Mouse (Mus musculus): ENCODE data around the gene Ranbp1. TPM values are rescaled to one million over a fixed set of nuclear protein-coding genes. Genes with fewer than 3 reads are reported as not detected.

The Ranbp1 gene
- total and polyA plus RNA-seq, 3 experiments: 605 to 1,263 (median 1,124) TPM

- Histone ChIP-seq H3K36me3 (replicated peaks in 1 of 2; ENCODE audit: control insufficient read depth in 1 of 2, insufficient read depth in 1 of 2, low read length in 1 of 2) (peaks cover 25 to 46% of the 10 kb centered on the region in 2 experiments), H3K27me3 (replicated peaks) (no peaks in the 10 kb centered on the region), H3K79me2 (replicated peaks; ENCODE audit: control insufficient read depth, extremely low read depth, insufficient read depth, poor library complexity, severe bottlenecking) (no peaks in the 10 kb centered on the region), H3K27ac (ENCODE audit: insufficient read depth, low read depth) (no peak overlapping the region), H3K4me3 (replicated peaks in 1 of 3; ENCODE audit: low read depth in 2 of 3, low read length in 2 of 3, poor library complexity in 1 of 3) (peak overlapping the region; percentile 61 to 79 (median 62)), H3K4me1 (ENCODE audit: control insufficient read depth in 1 of 2, insufficient read depth in 2 of 2) (peaks cover 16 to 52% of the 10 kb centered on the region in 2 experiments), H3K4me2 (ENCODE audit: insufficient read depth, low read depth, poor library complexity, severe bottlenecking) (peak overlapping the region; percentile 45), H3K9ac (ENCODE audit: insufficient read depth, low read depth) (peak overlapping the region; percentile 84), H3K9me3 (replicated peaks; ENCODE audit: low read length) (no peaks in the 10 kb centered on the region)
- DNase-seq (ENCODE audit: extremely low read depth): no peak
- in situ Hi-C loops (cut with MboI; ENCODE audit: low pct_ligation_motif_present, low pct_unique_long_range_greater_than_20kb, low sequenced_read_pairs): no loop called here
- dilution Hi-C loops (cut with MboI; ENCODE audit: extremely low pct_ligation_motif_present, extremely low pct_unique_long_range_greater_than_20kb, low sequenced_read_pairs): no loop called here
- TF ChIP-seq JUND (conservative IDR thresholded peaks at IDR 0.05; ENCODE audit: low read depth, low read length) (no peak), POLR2A (IDR thresholded peaks at IDR 0.05; ENCODE audit: low read depth, low read length) (peak; percentile 37; the same call in 1 of the 2 replicates), PAX5 (IDR thresholded peaks at IDR 0.05; ENCODE audit: low read length) (no peak), SIN3A (IDR thresholded peaks at IDR 0.05; ENCODE audit: low read length) (peak; percentile 65; the same call in 1 of the 2 replicates), CHD2 (IDR thresholded peaks at IDR 0.05; ENCODE audit: low read length) (0 out of 2 replicates have a peak, but pooled peaks have one; percentile 22), NRF1 (IDR thresholded peaks at IDR 0.05; ENCODE audit: low read depth, low read length) (peak; percentile 85), SMC3 (IDR thresholded peaks at IDR 0.05; ENCODE audit: low read depth, low read length) (no peak), MEF2A (IDR thresholded peaks at IDR 0.05; ENCODE audit: borderline replicate concordance, low read depth, low read length) (no peak), POLR2AphosphoS2 (IDR thresholded peaks at IDR 0.05; ENCODE audit: low read depth, low read length) (peak; percentile 67; the same call in 1 of the 2 replicates), CTCF (conservative IDR thresholded peaks at IDR 0.05 in 1 of 2, IDR thresholded peaks at IDR 0.05 in 1 of 2; ENCODE audit: low read depth in 2 of 2, low read length in 2 of 2) (no peak), MYC (IDR thresholded peaks at IDR 0.05; ENCODE audit: low read depth, low read length) (no peak), MAX (IDR thresholded peaks at IDR 0.05; ENCODE audit: low read length) (peak; percentile 66), HCFC1 (IDR thresholded peaks at IDR 0.05; ENCODE audit: low read depth, low read length) (peak; percentile 22), ELF1 (IDR thresholded peaks at IDR 0.05; ENCODE audit: low read depth, low read length) (0 out of 2 replicates have a peak, but pooled peaks have one; percentile 2), TBP (conservative IDR thresholded peaks at IDR 0.05; ENCODE audit: low read depth, low read length) (no peak), MXI1 (IDR thresholded peaks at IDR 0.05; ENCODE audit: low read depth, low read length) (0 out of 2 replicates have a peak, but pooled peaks have one; percentile 15), UBTF (IDR thresholded peaks at IDR 0.05; ENCODE audit: low read depth, low read length) (no peak), RCOR1 (conservative IDR thresholded peaks at IDR 0.05; ENCODE audit: low read depth, low read length) (0 out of 2 replicates have a peak, but pooled peaks have one; percentile 29)
Observed at GRCm38 (mm10) chr16:18235389-18236065, 13.0 kb downstream of the Ranbp1 start.

DNA sequence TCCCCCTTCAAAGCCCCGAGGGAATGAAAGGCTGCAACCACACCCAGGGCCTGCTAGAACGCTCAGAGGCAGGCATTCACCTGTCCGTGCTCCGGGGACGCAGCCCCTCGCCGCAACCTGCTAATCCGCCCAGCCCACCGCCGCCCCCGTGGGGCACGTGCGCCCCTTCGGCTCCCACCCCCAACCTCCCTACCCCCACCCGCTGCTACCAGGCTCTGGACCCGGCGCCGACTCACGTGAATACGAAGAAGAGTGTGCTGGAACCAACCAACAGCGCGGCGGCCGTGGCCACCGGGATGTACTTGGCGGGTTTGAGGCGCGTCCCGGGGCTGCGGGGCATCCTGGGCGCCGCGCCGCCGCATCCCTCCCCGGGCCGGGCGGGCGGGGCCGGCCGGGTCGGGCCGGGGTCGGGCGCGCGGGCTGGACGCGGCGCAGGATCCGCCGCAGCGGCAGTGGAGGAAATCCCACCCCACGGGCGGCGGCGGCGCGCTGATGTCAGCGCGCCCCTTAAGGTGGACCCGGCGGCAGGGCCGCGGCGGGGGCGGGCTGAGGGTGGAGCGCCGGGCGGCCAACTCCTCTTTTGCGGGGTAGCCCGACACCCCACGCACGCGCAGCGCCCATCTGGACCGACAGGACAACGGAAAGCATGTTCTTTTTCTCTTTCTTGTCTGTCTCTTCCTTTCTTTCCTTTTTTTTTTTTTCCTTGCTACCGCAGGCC lies 13.7 kb downstream of the Ranbp1 start, which contains the start of gene Zdhhc8:
Gene Zdhhc8, minus strand, starts transcription at position 466 of the 718 bp plus-strand sequence.
- dilution Hi-C loops (cut with MboI; ENCODE audit: extremely low pct_ligation_motif_present, extremely low pct_unique_long_range_greater_than_20kb, low sequenced_read_pairs): no loop called here
- peak; percentile 63; the same call in 1 of the 2 replicates for TF ChIP-seq POLR2A (IDR thresholded peaks at IDR 0.05; ENCODE audit: low read depth, low read length)
- no peak for TF ChIP-seq GABPA (IDR thresholded peaks at IDR 0.05; ENCODE audit: insufficient replicate concordance, low read depth, low read length)
- 0 out of 2 replicates have a peak, but pooled peaks have one; percentile 13 for TF ChIP-seq MAZ (IDR thresholded peaks at IDR 0.05; ENCODE audit: low read depth, low read length)
- TF ChIP-seq MAFK (IDR thresholded peaks at IDR 0.05; ENCODE audit: insufficient replicate concordance, low read length): no peak
- peak; percentile 56; the same call in 1 of the 2 replicates for TF ChIP-seq MXI1 (IDR thresholded peaks at IDR 0.05; ENCODE audit: low read depth, low read length)
- TF ChIP-seq NRF1 (IDR thresholded peaks at IDR 0.05; ENCODE audit: low read depth, low read length): peak; percentile 81
- TF ChIP-seq E2F4 (IDR thresholded peaks at IDR 0.05; ENCODE audit: insufficient replicate concordance, low read depth, low read length): no peak
- no peak for TF ChIP-seq EP300 (IDR thresholded peaks at IDR 0.05; ENCODE audit: low read length)
- no peak; the same call in 1 of the 2 replicates for TF ChIP-seq ELF1 (IDR thresholded peaks at IDR 0.05; ENCODE audit: low read depth, low read length)
- TF ChIP-seq TBP (conservative IDR thresholded peaks at IDR 0.05; ENCODE audit: low read depth, low read length): 0 out of 2 replicates have a peak, but pooled peaks have one; percentile 6
- peak; percentile 66 for TF ChIP-seq BHLHE40 (IDR thresholded peaks at IDR 0.05; ENCODE audit: low read depth, low read length)
- peak; percentile 63; the same call in 1 of the 2 replicates for TF ChIP-seq UBTF (IDR thresholded peaks at IDR 0.05; ENCODE audit: low read depth, low read length)
- Histone ChIP-seq H3K27me3 (replicated peaks) (no peaks in the 10 kb centered on the region), H3K79me2 (replicated peaks; ENCODE audit: control insufficient read depth, extremely low read depth, insufficient read depth, poor library complexity, severe bottlenecking) (no peaks in the 10 kb centered on the region), H3K36me3 (replicated peaks in 1 of 2; ENCODE audit: control insufficient read depth in 1 of 2, insufficient read depth in 1 of 2, low read length in 1 of 2) (peaks cover 18 to 45% of the 10 kb centered on the region in 2 experiments), H3K9me3 (replicated peaks; ENCODE audit: low read length) (no peaks in the 10 kb centered on the region), H3K27ac (ENCODE audit: insufficient read depth, low read depth) (no peak within 1 kb of the TSS), H3K9ac (ENCODE audit: insufficient read depth, low read depth) (peak within 1 kb of the TSS; percentile 84), H3K4me1 (ENCODE audit: control insufficient read depth in 1 of 2, insufficient read depth in 2 of 2) (peaks cover 19 to 59% of the 10 kb centered on the region in 2 experiments), H3K4me2 (ENCODE audit: insufficient read depth, low read depth, poor library complexity, severe bottlenecking) (peak within 1 kb of the TSS; percentile 45), H3K4me3 (replicated peaks in 1 of 3; ENCODE audit: low read depth in 2 of 3, low read length in 2 of 3, poor library complexity in 1 of 3) (peak within 1 kb of the TSS; percentile 61 to 79 (median 69))
- no peak for DNase-seq (ENCODE audit: extremely low read depth)
- in situ Hi-C loops (cut with MboI; ENCODE audit: low pct_ligation_motif_present, low pct_unique_long_range_greater_than_20kb, low sequenced_read_pairs): no loop called here
